Mouse (Mus musculus) neural tube, embryonic 15.5 days (tissue): ENCODE data around the gene Mgat3. TPM values are rescaled to one million over a fixed set of nuclear protein-coding genes. Genes with fewer than 3 reads are reported as not detected.

Experiments used
- polyA plus RNA-seq: library from polyadenylated mRNA; unstranded; fragments of >200 nt; fragmentation: Nextera tagmentation; extraction: Ambion mirVana; gene quantifications from 2 replicates; pipeline ENCODE4 v1.2.1, GENCODE M21; 2015

The Mgat3 gene
- polyA plus RNA-seq, 1 experiment from 2014 or later: 17.5 TPM

Other genes starting within 250 kb of the Mgat3 start
- gene Cbx7, start 202.6 kb upstream of the Mgat3 start, polyA plus RNA-seq: 4.1 and 4.6 TPM in 2 replicates
- gene Pdgfb, start 158.7 kb upstream of the Mgat3 start, polyA plus RNA-seq: 6.5 and 7.0 TPM in 2 replicates
- gene Syngr1, start 82.4 kb upstream of the Mgat3 start, polyA plus RNA-seq: 59.3 and 64.6 TPM in 2 replicates
- gene Rpl3, start 81.9 kb upstream of the Mgat3 start, polyA plus RNA-seq: 526 and 732 TPM in 2 replicates
- gene Tab1, start 40.6 kb upstream of the Mgat3 start, polyA plus RNA-seq: 35.9 and 37.4 TPM in 2 replicates
- 33.3 and 34.5 TPM in 2 replicates for gene Mief1, start 60.3 kb downstream of the Mgat3 start, polyA plus RNA-seq
- gene AC140267.1, start 62.1 kb downstream of the Mgat3 start, polyA plus RNA-seq: 1.7 TPM in 1 of 2 replicates, not detected in the other
- gene Atf4, start 81.5 kb downstream of the Mgat3 start, polyA plus RNA-seq: 106 and 113 TPM in 2 replicates
- 72.6 and 83.9 TPM in 2 replicates for gene Rps19bp1, start 90.6 kb downstream of the Mgat3 start, polyA plus RNA-seq
- gene Cacna1i, start 113.5 kb downstream of the Mgat3 start, polyA plus RNA-seq: 0.79 and 0.88 TPM in 2 replicates